Mouse (Mus musculus) activated CD4-positive, CD25-positive, alpha-beta regulatory T cell (primary cell): ENCODE data around the gene Slc13a2. TPM values are rescaled to one million over a fixed set of nuclear protein-coding genes. Genes with fewer than 3 reads are reported as not detected.

Experiments
- polyA plus RNA-seq, 2 experiments: library from polyadenylated mRNA; unstranded; fragments of 100-300 nt; shearing (Covaris generic); gene quantifications; one replicate each; pipeline ENCODE4 v1.2.1; 2017

Slc13a2 gene
- polyA plus RNA-seq: not detected

GRCm38 (mm10) chr11:78422055-78422819 lies at the start of gene Slc13a2:
Slc13a2 (minus strand) TSS chr11:78422217.

GRCm38 (mm10) chr11:78465568-78466180 lies 43.7 kb upstream of the Slc13a2 start, which contains the start of gene Slc46a1:
Slc46a1 (plus strand) TSS chr11:78465697.

GRCm38 (mm10) chr11:78386508-78387043 lies 35.4 kb downstream of the Slc13a2 start, which contains the start of gene Foxn1:
Foxn1 (minus strand) TSS chr11:78386558.

Other genes starting within 250 kb of the Slc13a2 start
- 10 to 100 TPM in 1 of 2 experiments, 1 to 10 TPM in 1; 9.3 to 10.9 TPM for gene Nek8, start 245.5 kb downstream of the Slc13a2 start, polyA plus RNA-seq
- 1 to 10 TPM; 4.7 to 5.4 TPM for gene Tlcd1, start 245.5 kb downstream of the Slc13a2 start, polyA plus RNA-seq
- 1,000 to 10,000 TPM; 1,180 to 2,194 TPM for gene Rpl23a, start 238.6 kb downstream of the Slc13a2 start, polyA plus RNA-seq
- gene Rab34, start 233.8 kb downstream of the Slc13a2 start, polyA plus RNA-seq: under 1 TPM; 0.91 to 0.97 TPM
- gene Proca1, start 228.8 kb downstream of the Slc13a2 start, polyA plus RNA-seq: under 1 TPM; 0.29 to 0.55 TPM
- gene Sdf2, start 176.5 kb downstream of the Slc13a2 start, polyA plus RNA-seq: 10 to 100 TPM; 78.8 to 95.9 TPM
- gene Supt6, start 176.2 kb downstream of the Slc13a2 start, polyA plus RNA-seq: 10 to 100 TPM; 15.5 to 29.0 TPM
- gene 2610507B11Rik, start 160.5 kb downstream of the Slc13a2 start, polyA plus RNA-seq: 10 to 100 TPM; 40.4 to 65.7 TPM
- under 1 TPM; 0.27 to 0.36 TPM for gene BC030499, start 131.4 kb downstream of the Slc13a2 start, polyA plus RNA-seq
- gene Spag5, start 120.7 kb downstream of the Slc13a2 start, polyA plus RNA-seq: 1 to 10 TPM; 5.3 to 6.0 TPM
- gene Aldoc, start 99.2 kb downstream of the Slc13a2 start, polyA plus RNA-seq: 10 to 100 TPM in 1 of 2 experiments, 1 to 10 TPM in 1; 2.4 to 12.9 TPM
- gene Pigs, start 93.8 kb downstream of the Slc13a2 start, polyA plus RNA-seq: 100 to 1,000 TPM in 1 of 2 experiments, 10 to 100 TPM in 1; 70.7 to 114 TPM
- gene Unc119, start 78.7 kb downstream of the Slc13a2 start, polyA plus RNA-seq: 100 to 1,000 TPM in 1 of 2 experiments, 10 to 100 TPM in 1; 57.5 to 101 TPM
- not detected for gene Foxn1, start 35.7 kb downstream of the Slc13a2 start, polyA plus RNA-seq
- gene Slc46a1, start 43.5 kb upstream of the Slc13a2 start, polyA plus RNA-seq: 1 to 10 TPM in 1 of 2 experiments, under 1 TPM in 1; 0.78 to 1.3 TPM
- gene Sarm1, start 75.5 kb upstream of the Slc13a2 start, polyA plus RNA-seq: 1 to 10 TPM; 1.8 to 2.3 TPM
- not detected for gene Vtn, start 76.9 kb upstream of the Slc13a2 start, polyA plus RNA-seq
- gene Sebox, start 81.2 kb upstream of the Slc13a2 start, polyA plus RNA-seq: under 1 TPM in 1 of 2 experiments, not detected in 1; 0.34 TPM
- 10 to 100 TPM; 36.5 to 43.8 TPM for gene Tmem199, start 90.0 kb upstream of the Slc13a2 start, polyA plus RNA-seq
- gene Poldip2, start 90.0 kb upstream of the Slc13a2 start, polyA plus RNA-seq: 10 to 100 TPM; 37.7 to 57.4 TPM
- 10 to 100 TPM; 11.1 to 19.9 TPM for gene Tnfaip1, start 114.1 kb upstream of the Slc13a2 start, polyA plus RNA-seq
- gene Ift20, start 114.1 kb upstream of the Slc13a2 start, polyA plus RNA-seq: 100 to 1,000 TPM; 104 to 119 TPM
- 10 to 100 TPM; 10.6 to 14.5 TPM for gene Tmem97, start 128.6 kb upstream of the Slc13a2 start, polyA plus RNA-seq